Mouse (Mus musculus) spleen, postnatal 10 days (tissue): Measurements from ENCODE around the gene Foxc1.

ENCODE experiments used
- DNase-seq, 2 experiments: peaks; one replicate each; pipeline ENCODE4 v3.0.0; 2021 to 2022; ENCODE audit warnings: low spot score in 2 of 2

Gene Foxc1

GRCm38 (mm10) chr13:31805831-31806427, 504 bp upstream of the Foxc1 start:
- DNase-seq: no peak

GRCm38 (mm10) chr13:31806890-31807735, 680 bp downstream of the Foxc1 start:
- DNase-seq: peak in 1 of 2 experiments; percentile 21

DNA sequence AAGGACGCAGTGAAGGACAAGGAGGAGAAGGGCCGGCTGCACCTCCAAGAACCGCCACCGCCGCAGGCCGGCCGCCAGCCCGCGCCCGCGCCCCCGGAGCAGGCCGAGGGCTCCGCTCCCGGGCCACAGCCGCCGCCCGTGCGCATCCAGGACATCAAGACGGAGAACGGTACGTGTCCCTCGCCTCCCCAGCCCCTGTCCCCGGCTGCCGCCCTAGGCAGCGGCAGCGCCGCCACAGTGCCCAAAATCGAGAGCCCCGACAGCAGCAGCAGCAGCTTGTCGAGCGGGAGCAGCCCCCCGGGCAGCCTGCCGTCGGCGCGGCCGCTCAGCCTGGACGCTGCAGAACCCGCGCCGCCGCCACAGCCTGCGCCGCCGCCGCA, 1.3 kb downstream of the Foxc1 start:
- peak in 1 of 2 experiments; percentile 22 for DNase-seq

DNA sequence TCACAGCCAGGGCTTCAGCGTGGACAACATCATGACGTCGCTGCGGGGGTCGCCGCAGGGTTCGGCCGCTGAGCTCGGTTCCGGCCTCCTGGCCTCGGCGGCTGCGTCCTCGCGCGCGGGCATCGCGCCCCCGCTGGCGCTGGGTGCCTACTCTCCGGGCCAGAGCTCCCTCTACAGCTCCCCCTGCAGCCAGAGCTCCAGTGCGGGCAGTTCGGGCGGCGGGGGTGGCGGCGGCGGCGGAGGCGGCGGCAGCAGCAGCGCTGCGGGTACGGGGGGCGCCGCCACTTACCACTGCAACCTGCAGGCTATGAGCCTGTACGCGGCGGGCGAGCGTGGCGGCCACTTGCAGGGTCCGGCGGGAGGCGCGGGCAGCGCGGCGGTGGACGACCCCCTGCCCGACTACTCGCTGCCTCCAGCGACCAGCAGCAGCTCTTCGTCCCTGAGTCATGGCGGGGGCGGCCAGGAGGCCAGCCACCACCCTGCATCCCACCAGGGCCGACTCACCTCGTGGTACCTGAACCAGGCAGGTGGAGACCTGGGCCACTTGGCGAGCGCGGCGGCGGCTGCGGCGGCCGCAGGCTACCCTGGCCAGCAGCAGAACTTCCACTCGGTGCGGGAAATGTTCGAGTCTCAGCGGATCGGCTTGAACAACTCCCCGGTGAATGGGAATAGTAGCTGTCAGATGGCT, 1.8 kb downstream of the Foxc1 start:
- DNase-seq: peak in 1 of 2 experiments; percentile 45

DNA sequence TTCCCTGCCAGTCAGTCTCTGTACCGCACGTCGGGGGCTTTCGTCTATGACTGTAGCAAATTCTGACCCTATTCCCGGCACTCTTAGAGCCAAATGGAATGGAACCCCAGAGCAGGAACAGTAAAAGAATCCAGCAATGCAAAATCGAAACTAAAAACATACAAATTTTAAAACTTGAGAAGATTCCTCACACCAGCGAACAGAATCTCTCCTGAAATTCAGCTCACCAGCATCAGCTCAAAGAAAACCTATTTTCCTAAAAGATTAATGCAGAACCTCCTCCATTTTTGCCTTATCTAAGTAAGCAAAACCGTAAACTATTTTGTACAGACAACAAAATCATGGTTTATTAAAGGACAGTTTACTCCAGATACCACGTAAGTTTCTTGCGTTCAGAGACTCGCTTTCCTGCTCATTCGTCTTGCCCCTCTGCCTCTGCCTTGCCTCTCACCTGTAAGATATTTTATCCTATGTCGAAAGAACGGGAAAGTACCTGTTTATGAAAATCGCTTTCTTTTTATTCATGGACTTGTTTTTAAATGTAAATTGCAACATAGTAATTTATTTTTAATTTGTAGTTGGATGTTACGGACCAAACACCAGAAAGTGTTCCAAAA, 2.5 kb downstream of the Foxc1 start:
- DNase-seq: no peak

DNA sequence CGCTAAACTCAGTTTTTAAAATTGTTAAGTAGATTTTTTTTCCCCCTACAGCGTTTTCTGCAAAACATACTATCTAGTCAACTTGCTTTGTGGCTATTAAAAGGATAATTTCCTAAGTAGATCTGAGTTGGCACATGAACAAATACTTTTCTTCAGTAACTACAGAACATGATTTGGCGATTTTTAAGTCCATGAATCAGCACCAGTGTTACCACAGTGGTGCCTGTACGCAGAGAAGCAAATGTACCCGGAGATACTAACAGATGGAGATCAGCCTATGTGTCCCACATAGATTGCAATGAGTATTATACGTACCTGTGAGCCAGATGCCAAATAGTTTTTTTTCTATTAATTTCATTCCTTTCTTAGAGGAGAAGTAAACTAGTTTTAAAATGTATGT, 3.3 kb downstream of the Foxc1 start:
- DNase-seq: no peak

- DNase-seq: no peak
These were observed 3.9 kb downstream of the Foxc1 start for GRCm38 (mm10) chr13:31810375-31810692.

DNA sequence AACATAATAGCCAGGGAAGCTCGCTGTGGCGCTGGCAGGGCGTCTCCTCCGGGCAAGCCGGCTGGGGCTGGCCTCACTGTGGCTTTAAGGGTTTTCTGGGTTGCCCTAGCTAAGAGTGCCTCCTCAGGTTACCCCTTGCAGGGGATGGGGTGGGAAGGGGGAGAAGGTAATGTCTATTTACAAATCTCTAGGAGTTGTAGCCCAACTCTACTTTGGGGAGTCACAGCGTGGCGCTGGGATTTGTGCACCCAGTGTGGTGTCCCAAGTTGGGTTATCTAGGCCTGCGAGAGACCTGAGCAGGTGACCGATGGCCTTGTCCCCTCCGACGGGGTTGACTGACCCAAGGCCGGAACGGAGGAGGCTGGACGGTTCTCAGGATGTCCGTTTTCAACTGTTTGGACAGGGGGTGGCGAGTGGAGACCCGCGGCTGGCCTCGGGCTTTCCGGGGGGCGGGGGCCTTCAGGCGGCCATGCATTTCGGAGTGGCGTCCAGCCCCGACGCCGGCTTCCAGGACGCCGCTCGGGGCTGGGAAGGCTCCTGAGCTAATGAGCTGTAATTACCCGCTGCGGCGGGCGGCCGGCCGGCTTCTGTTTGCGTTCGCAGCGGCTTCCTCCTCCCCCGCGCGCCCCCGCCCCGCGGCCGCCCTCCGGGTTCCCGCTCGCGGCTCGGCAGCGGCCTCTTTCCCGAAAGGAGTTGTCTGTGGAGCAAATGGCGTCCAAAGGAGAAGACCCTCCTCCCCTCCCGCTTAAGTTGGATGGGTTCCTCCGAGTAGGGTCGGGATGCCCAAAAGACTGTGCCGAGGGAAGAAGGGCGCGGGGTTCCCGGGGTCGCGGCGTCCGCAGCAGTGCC, 4.5 kb downstream of the Foxc1 start:
- DNase-seq: no peak

DNA sequence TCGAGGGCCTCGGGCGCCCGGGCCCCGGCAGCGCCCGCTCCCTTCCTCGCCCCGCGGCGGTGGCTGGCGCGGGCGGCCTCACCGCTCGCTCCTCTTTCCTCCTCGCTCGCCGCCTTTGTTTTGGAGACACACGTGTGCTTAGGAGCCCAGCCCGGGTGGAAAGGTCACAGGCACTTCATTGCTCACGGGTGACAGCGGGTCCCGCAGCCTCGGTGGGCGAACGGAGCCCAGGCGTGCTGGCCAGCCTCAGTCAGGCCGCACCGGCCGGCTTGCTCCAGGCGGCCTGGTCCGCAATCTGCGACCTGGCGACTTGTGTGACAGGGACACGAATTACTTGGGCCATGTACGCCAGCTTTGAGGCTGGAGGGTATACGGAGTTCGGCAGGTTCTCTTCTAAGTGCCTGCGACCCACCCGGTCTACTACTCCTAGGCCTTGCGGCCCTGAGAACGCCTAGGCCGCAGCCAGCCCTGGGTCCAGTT, 5.1 kb downstream of the Foxc1 start:
- no peak for DNase-seq

DNA sequence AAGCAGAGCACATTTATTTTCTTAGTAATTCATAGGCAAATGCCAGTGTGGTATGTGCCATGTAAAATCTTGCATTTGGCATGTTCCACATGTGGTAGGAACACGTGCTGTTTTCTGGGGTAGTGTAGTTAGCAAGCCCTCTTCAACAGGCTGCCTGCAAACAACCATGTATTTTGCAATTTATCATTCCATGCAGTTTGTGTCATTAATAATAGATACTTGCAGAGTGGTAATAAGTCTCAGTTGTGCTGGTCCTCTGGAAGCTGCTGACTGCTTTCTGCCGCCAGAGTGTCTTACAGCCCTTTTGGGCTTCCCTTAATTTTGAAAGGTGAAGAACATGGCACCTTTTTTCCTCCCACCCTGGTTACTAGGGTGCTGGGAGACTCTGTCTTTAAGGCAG, 6.3 kb downstream of the Foxc1 start:
- DNase-seq: no peak

DNA sequence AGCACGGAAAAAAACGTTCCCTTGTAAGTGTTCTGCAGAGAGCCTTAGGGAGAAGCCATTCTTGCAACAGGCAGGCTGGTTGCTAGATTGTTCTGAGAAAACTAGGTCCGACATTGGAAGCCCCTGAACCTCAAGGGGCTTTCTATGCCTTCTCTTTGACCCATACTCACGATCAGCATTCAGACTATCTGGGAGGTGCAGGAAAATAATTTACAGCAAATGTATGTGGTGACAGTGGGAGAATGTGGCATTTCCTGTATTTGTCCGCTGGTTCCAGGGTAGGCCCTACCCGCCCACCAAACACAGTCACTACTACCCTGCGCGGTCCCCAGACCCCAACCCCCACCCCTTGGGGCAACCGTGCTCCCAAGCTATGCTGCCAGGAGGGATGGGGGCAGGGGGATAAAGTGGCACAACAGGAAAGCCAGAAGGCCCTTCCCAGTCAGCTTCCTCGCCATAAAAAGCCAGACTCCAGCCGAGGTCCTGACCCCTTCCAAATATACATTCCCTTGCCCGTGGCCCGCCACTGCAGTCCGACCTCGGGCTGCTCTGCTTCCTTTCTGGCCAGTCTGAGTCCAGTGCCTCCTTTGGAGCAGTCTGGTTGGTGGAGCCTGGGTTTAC, 9.1 kb downstream of the Foxc1 start:
- no peak for DNase-seq

DNA sequence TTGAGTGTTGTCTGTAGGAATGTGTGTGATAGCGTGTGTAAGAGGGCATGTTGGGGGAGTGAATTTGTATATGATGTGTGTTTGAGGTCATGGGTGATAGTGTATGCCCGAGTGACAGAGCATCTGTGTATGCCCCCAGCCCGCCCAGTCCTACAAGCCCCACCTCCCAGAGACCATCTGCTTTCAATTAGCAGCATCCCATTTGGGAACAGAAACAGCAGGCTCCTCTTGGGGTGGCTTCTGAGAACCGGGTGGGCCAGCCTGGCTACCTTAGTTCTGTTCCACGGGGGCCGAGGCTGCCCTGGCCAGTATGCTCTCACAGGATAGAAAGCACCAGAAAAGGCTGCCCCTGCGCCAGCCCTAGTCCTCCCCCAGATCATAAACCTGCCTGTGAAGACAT, 11.9 kb downstream of the Foxc1 start:
- DNase-seq: no peak

DNA sequence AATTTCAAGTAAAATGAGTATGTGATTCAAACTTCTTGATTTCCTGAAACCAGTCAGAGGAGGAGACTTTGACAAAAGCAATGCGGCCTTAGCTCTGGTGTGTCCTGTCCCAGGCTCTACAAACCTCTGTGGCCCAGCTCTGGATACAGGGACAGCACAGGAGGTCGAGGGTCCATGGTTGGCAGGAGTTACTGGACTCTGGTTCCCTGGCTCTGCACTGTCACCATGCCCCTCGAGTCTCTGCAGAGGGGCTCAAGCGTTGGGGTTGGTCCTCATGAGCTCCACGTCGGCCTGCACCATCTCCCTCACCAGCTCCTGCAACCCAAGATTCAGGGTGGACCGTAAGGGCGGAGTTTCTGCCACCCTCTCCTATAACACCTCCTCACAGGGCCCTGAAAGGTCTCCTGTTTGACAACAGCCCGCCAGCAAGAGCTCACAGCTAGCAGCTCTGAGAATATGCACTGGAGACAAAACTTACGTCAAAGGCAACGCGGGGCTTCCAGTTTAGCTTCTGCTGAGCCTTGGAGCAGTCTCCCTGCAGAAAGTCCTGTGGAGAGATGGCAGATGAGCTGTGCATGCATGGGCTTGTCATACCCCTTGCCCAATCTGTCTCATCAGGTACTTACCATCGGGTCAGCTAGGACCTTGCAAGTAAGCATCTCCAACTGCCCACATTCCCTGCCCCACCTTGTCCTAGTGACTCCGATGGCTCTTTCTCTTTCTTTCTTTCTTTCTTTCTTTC, 13.4 kb downstream of the Foxc1 start:
- DNase-seq: no peak

DNA sequence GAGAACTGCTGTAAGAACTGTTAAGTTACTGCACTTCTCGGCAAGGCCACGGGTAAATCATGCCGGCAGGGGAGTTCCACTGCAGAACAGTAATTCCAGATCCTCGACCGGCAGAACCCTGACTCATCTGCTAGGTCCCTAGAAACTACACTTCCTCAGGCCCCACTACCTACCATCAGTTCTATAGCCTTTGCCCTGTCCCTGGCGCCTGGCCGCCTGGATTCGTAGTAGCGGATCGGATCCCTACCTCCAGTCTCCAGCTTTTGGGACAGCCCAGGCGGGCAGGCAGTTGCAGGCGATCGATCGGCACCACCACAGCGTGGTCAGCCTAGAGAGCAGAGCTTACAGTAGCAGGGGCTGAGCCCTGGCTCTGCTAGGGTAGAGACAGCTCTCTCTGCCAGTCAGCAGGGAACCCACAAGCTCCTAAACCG, 14.2 kb downstream of the Foxc1 start:
- DNase-seq: no peak

GRCm38 (mm10) chr13:31821050-31821449, 14.6 kb downstream of the Foxc1 start:
- no peak for DNase-seq

- no peak for DNase-seq
These were observed 16.9 kb downstream of the Foxc1 start for GRCm38 (mm10) chr13:31823316-31823715.

- DNase-seq: no peak
These were observed 18.7 kb downstream of the Foxc1 start for GRCm38 (mm10) chr13:31825180-31825579.

DNA sequence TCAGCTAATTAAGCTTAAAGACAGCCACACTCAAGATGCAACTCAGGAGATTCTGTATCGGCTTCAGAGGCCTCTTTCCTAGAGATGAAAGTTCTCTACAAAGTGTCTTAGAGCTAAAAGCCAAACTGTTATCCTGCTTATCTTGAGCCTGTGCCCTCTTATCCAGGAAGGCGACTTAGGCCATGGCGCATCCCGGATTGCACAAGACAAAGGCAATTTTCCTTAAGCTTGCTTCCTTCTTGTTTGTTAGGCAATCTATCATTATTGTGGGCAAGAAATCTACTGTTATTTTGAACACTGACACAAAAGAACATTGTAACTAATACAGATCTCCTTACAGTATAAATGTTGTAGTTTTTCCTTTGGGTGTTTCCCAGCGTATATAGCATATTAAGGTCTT, 20.7 kb downstream of the Foxc1 start:
- no peak for DNase-seq

DNA sequence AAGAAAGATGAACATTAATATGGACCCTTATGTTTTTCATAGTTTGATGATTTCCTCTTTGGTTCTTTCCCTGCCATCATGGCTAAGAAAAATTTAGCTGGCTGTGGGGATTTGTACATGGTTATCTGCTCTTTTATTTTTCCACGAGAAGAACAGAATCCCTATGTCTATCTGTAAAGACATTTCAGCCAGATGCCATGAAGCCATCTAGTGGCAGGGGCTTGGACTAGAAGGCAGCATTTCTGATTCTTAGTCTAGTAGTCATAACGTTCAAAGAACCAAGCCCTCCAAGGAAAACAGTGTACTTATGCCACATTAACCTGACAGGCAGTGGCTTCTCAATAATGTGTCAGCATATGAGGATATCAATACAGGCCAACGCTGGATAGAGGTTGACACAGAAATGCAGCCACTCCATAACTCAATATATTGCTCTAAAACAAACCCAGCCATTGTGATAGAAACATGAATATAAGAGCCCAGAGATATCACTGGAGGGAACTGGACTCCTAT, 21.4 kb downstream of the Foxc1 start:
- no peak for DNase-seq

GRCm38 (mm10) chr13:31828446-31828845, 22.0 kb downstream of the Foxc1 start:
- DNase-seq: no peak
